Mouse (Mus musculus) megakaryocyte, embryonic 14.5 days (primary cell): ENCODE measurements around the gene Gpcpd1. TPM values are rescaled to one million over a fixed set of nuclear protein-coding genes. Genes with fewer than 3 reads are reported as not detected.

ENCODE experiments used
- H3K27me3 ChIP-seq: replicated peaks from 2 replicates; pipeline ENCODE3; 2012; ENCODE audit warnings: inconsistent platforms
- H3K36me3 ChIP-seq: replicated peaks from 2 replicates; pipeline ENCODE3; 2012; ENCODE audit warnings: low read length, inconsistent platforms, mixed read lengths
- H3K4me1 ChIP-seq: 2 replicates; pipeline ENCODE4 v1.6.1; 2012; ENCODE audit warnings: inconsistent platforms
- H3K4me3 ChIP-seq: replicated peaks from 2 replicates; pipeline ENCODE3; 2012; ENCODE audit warnings: moderate library complexity, mild to moderate bottlenecking, inconsistent platforms
- H3K9me3 ChIP-seq: 2 replicates; pipeline ENCODE4 v1.6.1; 2012; ENCODE audit warnings: inconsistent platforms
- FLI1 ChIP-seq: IDR thresholded peaks from 2 replicates; pipeline ENCODE4 v1.6.1; 2012; ENCODE audit warnings: low read length, inconsistent platforms, mixed read lengths
- GATA1 ChIP-seq: IDR thresholded peaks from 3 replicates; pipeline ENCODE4 v1.6.1; 2012; ENCODE audit warnings: mixed read lengths, low read length, inconsistent platforms, borderline replicate concordance
- polyA plus RNA-seq: library from polyadenylated mRNA; stranded (reverse); fragments of >175 nt; gene quantifications from 2 replicates; pipeline ENCODE4 v1.2.3, GENCODE M21; 2012; ENCODE audit warnings: low replicate concordance; ENCODE audit not compliant: insufficient read depth

Gene Gpcpd1
- polyA plus RNA-seq, 1 experiment, result 5.3 TPM

DNA sequence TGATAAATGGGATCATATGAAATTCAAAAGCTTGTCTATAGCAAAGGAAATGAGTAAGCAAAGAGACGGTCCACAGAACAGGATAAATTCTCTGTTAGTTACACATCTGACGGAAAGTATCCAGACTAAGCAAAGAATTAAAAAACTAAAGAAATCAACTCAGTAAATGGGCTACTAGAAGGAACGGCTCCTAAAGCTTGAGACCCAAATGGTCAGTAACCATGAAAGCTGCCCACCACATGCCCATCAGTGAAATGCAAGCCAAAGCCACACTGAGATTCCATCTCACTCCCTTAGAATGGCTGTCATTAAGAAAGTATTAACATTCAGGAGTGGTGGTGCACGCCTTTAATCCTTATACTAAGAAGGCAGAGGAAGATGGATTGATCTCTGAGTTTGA is 94.3 kb downstream of the Gpcpd1 start:
- Histone ChIP-seq H3K36me3 (no peaks in the 10 kb centered on the region), H3K4me3 (no peak overlapping the region), H3K9me3 (no peaks in the 10 kb centered on the region), H3K27me3 (peaks cover 56% of the 10 kb centered on the region), H3K4me1 (peaks cover 8% of the 10 kb centered on the region)
- TF ChIP-seq GATA1, result no peak
- no peak for TF ChIP-seq FLI1

DNA sequence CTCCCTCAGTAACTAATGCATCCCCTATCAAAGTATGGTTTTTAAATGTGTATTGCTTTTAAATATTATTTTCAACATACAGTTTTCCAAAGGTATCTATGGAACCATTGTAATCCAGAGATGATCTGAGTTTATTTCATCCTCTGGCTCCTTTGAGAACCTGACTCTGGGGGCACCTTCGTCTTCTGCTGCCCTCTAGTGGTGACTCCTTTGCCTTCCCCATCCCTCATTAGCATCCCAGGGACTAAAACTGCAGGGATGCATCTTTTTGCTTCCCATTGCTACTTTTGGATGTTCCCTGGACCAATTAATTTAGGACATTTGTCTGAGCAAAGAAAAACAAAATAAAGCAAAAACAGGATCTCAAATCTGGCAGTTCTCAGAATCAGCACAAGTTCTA is 102.1 kb downstream of the Gpcpd1 start:
- Histone ChIP-seq H3K27me3 (peaks cover 72% of the 10 kb centered on the region), H3K9me3 (peaks cover 7% of the 10 kb centered on the region; the same call in 1 of the 2 replicates), H3K4me3 (no peak overlapping the region), H3K4me1 (peaks cover 6% of the 10 kb centered on the region), H3K36me3 (no peaks in the 10 kb centered on the region)
- TF ChIP-seq FLI1 (no peak), GATA1 (no peak)

DNA sequence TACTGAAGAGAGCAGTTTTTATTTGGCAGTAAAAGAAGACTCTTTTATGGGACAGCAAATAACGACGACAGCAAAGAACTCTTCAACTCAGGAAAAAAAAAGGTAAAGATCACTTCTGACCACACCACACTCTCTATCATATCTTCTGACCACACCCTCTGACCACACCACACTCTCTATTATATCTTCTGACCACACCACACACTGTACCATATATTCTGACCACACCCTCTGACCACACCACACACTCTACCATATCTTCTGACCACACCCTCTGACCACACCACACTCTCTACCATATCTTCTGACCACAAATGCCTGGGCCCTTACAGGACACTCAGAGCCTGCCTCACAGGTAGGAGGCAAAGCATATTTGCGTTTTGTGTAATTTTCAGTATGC is 106.0 kb downstream of the Gpcpd1 start:
- Histone ChIP-seq H3K4me3 (no peak overlapping the region), H3K9me3 (peaks cover 17% of the 10 kb centered on the region), H3K27me3 (peaks cover 55% of the 10 kb centered on the region), H3K36me3 (no peaks in the 10 kb centered on the region), H3K4me1 (peaks cover 6% of the 10 kb centered on the region)
- TF ChIP-seq GATA1, result no peak
- TF ChIP-seq FLI1, result no peak

Other genes with a start within 250 kb of the Gpcpd1 start
- 0.10 TPM in 1 of 2 replicates, not detected in the other for gene Prokr2, start 202.3 kb downstream of the Gpcpd1 start, polyA plus RNA-seq
- not detected in 2 replicates for gene Shld1, start 99.2 kb upstream of the Gpcpd1 start, polyA plus RNA-seq
- gene Chgb, start 193.5 kb upstream of the Gpcpd1 start, polyA plus RNA-seq, result 0.06 TPM in 1 of 2 replicates, not detected in the other
- gene Trmt6, start 228.3 kb upstream of the Gpcpd1 start, polyA plus RNA-seq, result 2.6 and 3.4 TPM in 2 replicates
- gene Mcm8, start 228.4 kb upstream of the Gpcpd1 start, polyA plus RNA-seq, result 1.6 and 3.6 TPM in 2 replicates